Mouse (Mus musculus): Measurements from ENCODE around the gene Aldh6a1. TPM values are rescaled to one million over a fixed set of nuclear protein-coding genes. Genes with fewer than 3 reads are reported as not detected.

The Aldh6a1 gene
- total RNA-seq, 2 experiments from 2014 or later = 58.8 to 59.6 TPM

GRCm38 (mm10) chr12:84382369-84382768 is 68.4 kb downstream of the Aldh6a1 start:
- DNase-seq (ENCODE audit: low spot score in 2 of 2) = no peak

Other genes starting within 250 kb of the Aldh6a1 start
- gene Elmsan1, start 232.1 kb downstream of the Aldh6a1 start, total RNA-seq (2021) = 10 to 100 TPM; 26.9 to 31.3 TPM
- 10 to 100 TPM; 38.7 to 41.7 TPM for gene Ptgr2, start 165.8 kb downstream of the Aldh6a1 start, total RNA-seq (2021)
- gene Zfp410, start 134.2 kb downstream of the Aldh6a1 start, total RNA-seq (2021) = 10 to 100 TPM; 34.2 to 37.1 TPM
- gene Coq6, start 89.3 kb downstream of the Aldh6a1 start, total RNA-seq (2021) = 10 to 100 TPM; 21.2 to 22.7 TPM
- 10 to 100 TPM; 12.4 to 13.0 TPM for gene Fam161b, start 89.2 kb downstream of the Aldh6a1 start, total RNA-seq (2021)
- gene Entpd5, start 42.0 kb downstream of the Aldh6a1 start, total RNA-seq (2021) = 10 to 100 TPM; 21.5 to 26.1 TPM
- gene Bbof1, start 41.9 kb downstream of the Aldh6a1 start, total RNA-seq (2021) = 10 to 100 TPM in 1 of 2 experiments, 1 to 10 TPM in 1; 8.4 to 10.1 TPM
- 10 to 100 TPM; 12.5 to 15.3 TPM for gene Rnf113a2, start 33.8 kb downstream of the Aldh6a1 start, total RNA-seq (2021)
- gene Lin52, start 418 bp upstream of the Aldh6a1 start, total RNA-seq (2021) = 10 to 100 TPM; 26.8 to 28.6 TPM
- gene Vsx2, start 118.8 kb upstream of the Aldh6a1 start, total RNA-seq (2021) = under 1 TPM; 0.23 to 0.27 TPM
- 10 to 100 TPM; 12.7 to 13.4 TPM for gene Abcd4, start 166.4 kb upstream of the Aldh6a1 start, total RNA-seq (2021)
- not detected for gene Vrtn, start 190.0 kb upstream of the Aldh6a1 start, total RNA-seq (2021)
- gene Syndig1l, start 247.8 kb upstream of the Aldh6a1 start, total RNA-seq (2021) = 10 to 100 TPM in 1 of 2 experiments, 1 to 10 TPM in 1; 9.2 to 10.4 TPM